Mouse (Mus musculus) myocyte (in vitro differentiated cells): Measurements from ENCODE around the gene Sh3gl2. TPM values are rescaled to one million over a fixed set of nuclear protein-coding genes. Genes with fewer than 3 reads are reported as not detected.

Experiments used
- H3K27me3 ChIP-seq: one replicate; pipeline ENCODE4 v1.6.1; 2011; ENCODE audit not compliant: control insufficient read depth, insufficient read depth, insufficient read length
- H3K36me3 ChIP-seq: one replicate; pipeline ENCODE4 v1.6.1; 2011; ENCODE audit not compliant: control insufficient read depth, insufficient read depth
- H3K4me2 ChIP-seq: one replicate; pipeline ENCODE4 v1.6.1; 2011; ENCODE audit warnings: low read depth, control low read depth
- H3K4me3 ChIP-seq: one replicate; pipeline ENCODE4 v1.5.1; 2011; ENCODE audit warnings: mild to moderate bottlenecking, control low read depth, moderate library complexity
- H3K79me2 ChIP-seq: one replicate; pipeline ENCODE4 v1.6.1; 2011; ENCODE audit not compliant: control insufficient read depth, insufficient read depth
- H3ac ChIP-seq: one replicate; pipeline ENCODE4 v1.6.1; 2011; ENCODE audit not compliant: control insufficient read depth, insufficient read length
- CEBPB ChIP-seq: IDR thresholded peaks from 2 replicates; pipeline ENCODE4 v1.6.1; 2011; ENCODE audit warnings: mild to moderate bottlenecking, moderate library complexity; ENCODE audit not compliant: poor library complexity, insufficient read depth, severe bottlenecking
- E2F4 ChIP-seq: IDR thresholded peaks from one replicate; pipeline ENCODE4 v1.6.1; 2011; ENCODE audit warnings: mild to moderate bottlenecking, control low read depth, moderate library complexity; ENCODE audit not compliant: insufficient read depth
- MAX ChIP-seq: IDR thresholded peaks from one replicate; pipeline ENCODE4 v1.6.1; 2011; ENCODE audit warnings: low read depth, mild to moderate bottlenecking, control low read depth
- MYOD1 ChIP-seq, 3 experiments: IDR thresholded peaks; one replicate each; pipeline ENCODE4 v1.6.1; 2011; ENCODE audit warnings: control low read depth in 2 of 3, low read depth in 2 of 3, mild to moderate bottlenecking in 2 of 3, moderate library complexity in 1 of 3; ENCODE audit not compliant: insufficient read length in 2 of 3, control insufficient read depth in 1 of 3
- MYOG ChIP-seq, 3 experiments: IDR thresholded peaks; one replicate each; pipeline ENCODE4 v1.6.1; 2011; ENCODE audit warnings: control low read depth in 2 of 3, low read depth in 2 of 3, mild to moderate bottlenecking in 2 of 3; ENCODE audit not compliant: insufficient read length in 2 of 3, control insufficient read depth in 1 of 3, insufficient read depth in 1 of 3
- POLR2A ChIP-seq: IDR thresholded peaks from one replicate; pipeline ENCODE4 v1.6.1; 2011; ENCODE audit warnings: low read depth, mild to moderate bottlenecking, control low read depth, moderate library complexity; ENCODE audit not compliant: insufficient read length
- POLR2AphosphoS2 ChIP-seq: IDR thresholded peaks from one replicate; pipeline ENCODE4 v1.6.1; 2011; ENCODE audit warnings: low read depth, control low read depth; ENCODE audit not compliant: insufficient read length
- REST ChIP-seq: IDR thresholded peaks from one replicate; pipeline ENCODE4 v1.6.1; 2011; ENCODE audit warnings: mild to moderate bottlenecking, control low read depth, moderate library complexity; ENCODE audit not compliant: insufficient read depth, insufficient read length
- SRF ChIP-seq: IDR thresholded peaks from one replicate; pipeline ENCODE4 v1.6.1; 2011; ENCODE audit warnings: low read depth; ENCODE audit not compliant: control insufficient read depth, insufficient read length
- TCF12 ChIP-seq: IDR thresholded peaks from one replicate; pipeline ENCODE4 v1.6.1; 2011; ENCODE audit warnings: mild to moderate bottlenecking, control low read depth; ENCODE audit not compliant: poor library complexity, insufficient read depth, severe bottlenecking
- TCF3 ChIP-seq: IDR thresholded peaks from one replicate; pipeline ENCODE4 v1.6.1; 2011; ENCODE audit warnings: low read depth, control low read depth; ENCODE audit not compliant: insufficient read length
- USF1 ChIP-seq: IDR thresholded peaks from one replicate; pipeline ENCODE4 v1.6.1; 2011; ENCODE audit warnings: low read depth, mild to moderate bottlenecking, control low read depth, moderate library complexity
- polyA plus RNA-seq: library from polyadenylated mRNA; unstranded; fragments of >200 nt; fragmentation: generic; extraction: Trizol; gene quantifications from one replicate; pipeline ENCODE4 v1.2.1, GENCODE M21; 2012; ENCODE audit warnings: missing spikeins

The Sh3gl2 gene
- polyA plus RNA-seq, 1 experiment, result not detected

- H3K36me3 ChIP-seq, result no peaks in the 10 kb centered on the region
- H3ac ChIP-seq, result no peak overlapping the region
- H3K79me2 ChIP-seq, result no peaks in the 10 kb centered on the region
- no peak overlapping the region for H3K4me2 ChIP-seq
- no peak overlapping the region for H3K4me3 ChIP-seq
- TF ChIP-seq CEBPB (no peak), MYOD1 (IDR thresholded peaks at IDR 0.05; ENCODE audit: control insufficient read depth in 1 of 3, insufficient read length in 2 of 3, low read depth in 2 of 3) (no peak), MYOG (IDR thresholded peaks at IDR 0.05; ENCODE audit: control insufficient read depth in 1 of 3, insufficient read depth in 1 of 3, insufficient read length in 2 of 3, low read depth in 2 of 3) (no peak), TCF12 (no peak), USF1 (no peak)
- no peaks in the 10 kb centered on the region for H3K27me3 ChIP-seq
These were observed 380.5 kb downstream of the Sh3gl2 start for GRCm38 (mm10) chr4:85585426-85585825.

- H3ac ChIP-seq, result no peak overlapping the region
- no peak overlapping the region for H3K4me3 ChIP-seq
- TF ChIP-seq SRF (no peak), CEBPB (no peak), USF1 (no peak), MYOD1 (IDR thresholded peaks at IDR 0.05; ENCODE audit: control insufficient read depth in 1 of 3, insufficient read length in 2 of 3, low read depth in 2 of 3) (no peak), REST (no peak), POLR2AphosphoS2 (no peak), TCF3 (no peak), POLR2A (no peak), MYOG (IDR thresholded peaks at IDR 0.05; ENCODE audit: control insufficient read depth in 1 of 3, insufficient read depth in 1 of 3, insufficient read length in 2 of 3, low read depth in 2 of 3) (no peak), MAX (no peak), E2F4 (no peak), TCF12 (no peak)
These were observed 384.0 kb downstream of the Sh3gl2 start for GRCm38 (mm10) chr4:85588928-85589327.

GRCm38 (mm10) chr4:85591037-85591436 is 386.1 kb downstream of the Sh3gl2 start:
- no peaks in the 10 kb centered on the region for H3K79me2 ChIP-seq
- H3ac ChIP-seq, result no peak overlapping the region
- no peak for TF ChIP-seq MYOG (IDR thresholded peaks at IDR 0.05; ENCODE audit: control insufficient read depth in 1 of 3, insufficient read depth in 1 of 3, insufficient read length in 2 of 3, low read depth in 2 of 3)
- TF ChIP-seq REST, result no peak
- H3K36me3 ChIP-seq, result no peaks in the 10 kb centered on the region
- no peak overlapping the region for H3K4me3 ChIP-seq
- no peaks in the 10 kb centered on the region for H3K27me3 ChIP-seq
- no peak overlapping the region for H3K4me2 ChIP-seq

More at GRCm38 (mm10) chr4:85588928-85589327, 384.0 kb downstream of the Sh3gl2 start:
- Histone ChIP-seq H3K27me3 (no peaks in the 10 kb centered on the region), H3K36me3 (no peaks in the 10 kb centered on the region), H3K4me2 (no peak overlapping the region), H3K79me2 (no peaks in the 10 kb centered on the region)

- Histone ChIP-seq H3K4me2 (no peak overlapping the region), H3ac (no peak overlapping the region), H3K27me3 (no peaks in the 10 kb centered on the region), H3K79me2 (no peaks in the 10 kb centered on the region), H3K36me3 (no peaks in the 10 kb centered on the region), H3K4me3 (no peak overlapping the region)
- TF ChIP-seq MYOD1 (IDR thresholded peaks at IDR 0.05; ENCODE audit: control insufficient read depth in 1 of 3, insufficient read length in 2 of 3, low read depth in 2 of 3) (no peak), E2F4 (no peak), MYOG (IDR thresholded peaks at IDR 0.05; ENCODE audit: control insufficient read depth in 1 of 3, insufficient read depth in 1 of 3, insufficient read length in 2 of 3, low read depth in 2 of 3) (no peak)
These were observed 389.2 kb downstream of the Sh3gl2 start for GRCm38 (mm10) chr4:85594159-85594558.

- Histone ChIP-seq H3K4me3 (no peak overlapping the region), H3K27me3 (no peaks in the 10 kb centered on the region), H3K36me3 (no peaks in the 10 kb centered on the region), H3K4me2 (no peak overlapping the region), H3ac (no peak overlapping the region), H3K79me2 (no peaks in the 10 kb centered on the region)
- TF ChIP-seq CEBPB (no peak), MYOG (IDR thresholded peaks at IDR 0.05; ENCODE audit: control insufficient read depth in 1 of 3, insufficient read depth in 1 of 3, insufficient read length in 2 of 3, low read depth in 2 of 3) (no peak), POLR2AphosphoS2 (no peak), TCF3 (no peak), SRF (no peak), E2F4 (no peak), MYOD1 (IDR thresholded peaks at IDR 0.05; ENCODE audit: control insufficient read depth in 1 of 3, insufficient read length in 2 of 3, low read depth in 2 of 3) (no peak)
These were observed 408.4 kb downstream of the Sh3gl2 start for GRCm38 (mm10) chr4:85613331-85613730.

- Histone ChIP-seq H3ac (no peak overlapping the region), H3K4me3 (no peak overlapping the region), H3K36me3 (no peaks in the 10 kb centered on the region), H3K27me3 (no peaks in the 10 kb centered on the region), H3K79me2 (no peaks in the 10 kb centered on the region), H3K4me2 (no peak overlapping the region)
- TF ChIP-seq POLR2A, result no peak
- no peak for TF ChIP-seq E2F4
- no peak for TF ChIP-seq USF1
- TF ChIP-seq MYOG (IDR thresholded peaks at IDR 0.05; ENCODE audit: control insufficient read depth in 1 of 3, insufficient read depth in 1 of 3, insufficient read length in 2 of 3, low read depth in 2 of 3), result no peak
- no peak for TF ChIP-seq SRF
- TF ChIP-seq POLR2AphosphoS2, result no peak
- no peak for TF ChIP-seq CEBPB
- TF ChIP-seq TCF12, result no peak
- no peak for TF ChIP-seq MAX
- TF ChIP-seq MYOD1 (IDR thresholded peaks at IDR 0.05; ENCODE audit: control insufficient read depth in 1 of 3, insufficient read length in 2 of 3, low read depth in 2 of 3), result no peak
- no peak for TF ChIP-seq REST
- TF ChIP-seq TCF3, result no peak
These were observed 413.8 kb downstream of the Sh3gl2 start for GRCm38 (mm10) chr4:85618746-85619145.
